Mouse (Mus musculus) pancreas, adult 10 weeks (tissue): Measurements from ENCODE around the gene Slc7a15. TPM values are rescaled to one million over a fixed set of nuclear protein-coding genes. Genes with fewer than 3 reads are reported as not detected.

Experiments used
- polyA plus RNA-seq: library from polyadenylated mRNA; stranded (reverse); fragments of 350-450 nt; fragmentation: Illumina TruSeq; extraction: RNeasy Lipid Tissue Mini Kit (QIAGEN cat#74804); gene quantifications from one replicate; pipeline ENCODE4 v1.2.3, GENCODE M21; 2015; ENCODE audit warnings: low read depth, low replicate concordance; ENCODE audit not compliant: insufficient read depth

The Slc7a15 gene
- not detected for polyA plus RNA-seq

GRCm38 (mm10) chr12:8598966-8599365 lies at the start of gene Slc7a15:
Slc7a15 (minus strand) TSS chr12:8599066.

GRCm38 (mm10) chr12:8499871-8500596 lies 98.8 kb downstream of the Slc7a15 start, which contains the start of gene Rhob:
Rhob (minus strand) TSS chr12:8500009.

Other genes starting within 250 kb of the Slc7a15 start
- gene Rhob, start 99.1 kb downstream of the Slc7a15 start, polyA plus RNA-seq: 38.8 TPM
- 13.0 TPM for gene Pum2, start 75.1 kb upstream of the Slc7a15 start, polyA plus RNA-seq
- gene Sdc1, start 172.3 kb upstream of the Slc7a15 start, polyA plus RNA-seq: 4.2 TPM